Mouse (Mus musculus) MEL (cell line): ENCODE results near the gene Fbp1. TPM values are rescaled to one million over a fixed set of nuclear protein-coding genes. Genes with fewer than 3 reads are reported as not detected.
"Not testable (repeated sequence)": the region's sequence is repeated elsewhere in the genome, so short reads cannot be mapped to it uniquely, and the experiment has no call there.

Source experiments
- DNase-seq: peaks from one replicate; pipeline ENCODE4 v3.0.0; 2011; ENCODE audit warnings: low read depth, low spot score
- H3K27ac ChIP-seq: 2 replicates; pipeline ENCODE4 v1.5.1; 2012; ENCODE audit warnings: low read depth, mild to moderate bottlenecking, control low read depth, low read length, moderate library complexity; ENCODE audit not compliant: control insufficient read depth
- H3K27me3 ChIP-seq, 2 experiments: fragments of 150-350 bp in 1 of 2; sonication (generic) in 1 of 2; 2 replicates each; pipeline ENCODE4 v1.6.1; 2012; ENCODE audit warnings: low read length in 2 of 2, mild to moderate bottlenecking in 2 of 2, improper control_type of control experiment in 1 of 2, moderate library complexity in 1 of 2; ENCODE audit not compliant: insufficient read depth in 2 of 2, control insufficient read depth in 1 of 2
- H3K36me3 ChIP-seq, 2 experiments: 2 replicates each; pipeline ENCODE4 v1.6.1; 2012 to 2014; ENCODE audit warnings: low read length in 2 of 2, improper control_type of control experiment in 1 of 2, inconsistent platforms in 1 of 2, mild to moderate bottlenecking in 1 of 2; ENCODE audit not compliant: insufficient read depth in 2 of 2, control insufficient read depth in 1 of 2
- H3K4me1 ChIP-seq, 2 experiments: fragments of 150-350 bp in 1 of 2; sonication (generic) in 1 of 2; 2 replicates each; pipeline ENCODE4 v1.6.1; 2012; ENCODE audit warnings: low read length in 2 of 2, improper control_type of control experiment in 1 of 2, mild to moderate bottlenecking in 1 of 2; ENCODE audit not compliant: insufficient read depth in 2 of 2, control insufficient read depth in 1 of 2
- H3K4me3 ChIP-seq, 2 experiments: fragments of 150-350 bp in 1 of 2; sonication (generic) in 1 of 2; 2 replicates each; pipeline ENCODE4 v1.5.1; 2012; ENCODE audit warnings: low read depth in 2 of 2, low read length in 2 of 2, mild to moderate bottlenecking in 2 of 2, moderate library complexity in 2 of 2, control low read depth in 1 of 2, improper control_type of control experiment in 1 of 2; ENCODE audit not compliant: control insufficient read depth in 1 of 2, insufficient read depth in 1 of 2
- H3K79me2 ChIP-seq: 2 replicates; pipeline ENCODE4 v1.6.1; 2012; ENCODE audit warnings: mild to moderate bottlenecking, low read length, moderate library complexity; ENCODE audit not compliant: control insufficient read depth, poor library complexity, insufficient read depth
- H3K9ac ChIP-seq: 2 replicates; pipeline ENCODE4 v1.6.1; 2012; ENCODE audit warnings: low read depth, mild to moderate bottlenecking, control low read depth, low read length, moderate library complexity; ENCODE audit not compliant: control insufficient read depth, poor library complexity, severe bottlenecking
- H3K9me3 ChIP-seq: fragments of 150-350 bp; sonication (generic); replicated peaks from 2 replicates; pipeline ENCODE4 v1.6.1; 2012; ENCODE audit warnings: mild to moderate bottlenecking, low read length, improper control_type of control experiment, moderate library complexity; ENCODE audit not compliant: insufficient read depth
- BHLHE40 ChIP-seq: IDR thresholded peaks from 2 replicates; pipeline ENCODE4 v1.6.1; 2012; ENCODE audit warnings: low read depth, mild to moderate bottlenecking, inconsistent platforms, low read length, improper control_type of control experiment, borderline replicate concordance
- CHD2 ChIP-seq: IDR thresholded peaks from 2 replicates; pipeline ENCODE4 v1.6.1; 2011; ENCODE audit warnings: low read length, improper control_type of control experiment
- CTCF ChIP-seq, 3 experiments: IDR thresholded peaks in 2 of 3; conservative IDR thresholded peaks in 1 of 3; 2 replicates each; pipeline ENCODE4 v1.5.1; 2011 to 2012; ENCODE audit warnings: low read length in 3 of 3, low read depth in 2 of 3, mild to moderate bottlenecking in 2 of 3, improper control_type of control experiment in 1 of 3, inconsistent platforms in 1 of 3, mixed read lengths in 1 of 3, moderate library complexity in 1 of 3; ENCODE audit not compliant: control insufficient read depth in 1 of 3, insufficient read depth in 1 of 3, poor library complexity in 1 of 3, severe bottlenecking in 1 of 3
- E2F4 ChIP-seq: IDR thresholded peaks from 2 replicates; pipeline ENCODE4 v1.6.1; 2011; ENCODE audit warnings: low read depth, low read length, improper control_type of control experiment, borderline replicate concordance
- EP300 ChIP-seq, 2 experiments: IDR thresholded peaks; 2 replicates each; pipeline ENCODE4 v1.6.1; 2011; ENCODE audit warnings: improper control_type of control experiment in 2 of 2, low read length in 2 of 2, low read depth in 1 of 2, mild to moderate bottlenecking in 1 of 2
- ETS1 ChIP-seq: IDR thresholded peaks from 2 replicates; pipeline ENCODE4 v1.6.1; 2012; ENCODE audit warnings: low read depth, mild to moderate bottlenecking, inconsistent platforms, low read length, improper control_type of control experiment, moderate library complexity
- GATA1 ChIP-seq: IDR thresholded peaks from 2 replicates; pipeline ENCODE4 v1.6.1; 2011; ENCODE audit warnings: low read depth, low read length, improper control_type of control experiment
- HCFC1 ChIP-seq: IDR thresholded peaks from 2 replicates; pipeline ENCODE4 v1.6.1; 2012; ENCODE audit warnings: low read depth, mild to moderate bottlenecking, inconsistent platforms, low read length, improper control_type of control experiment, moderate library complexity
- JUND ChIP-seq: IDR thresholded peaks from 2 replicates; pipeline ENCODE4 v1.6.1; 2011; ENCODE audit warnings: low read depth, mild to moderate bottlenecking, improper control_type of control experiment, low read length
- MAX ChIP-seq: IDR thresholded peaks from 2 replicates; pipeline ENCODE4 v1.6.1; 2011; ENCODE audit warnings: low read length, improper control_type of control experiment
- MAZ ChIP-seq: IDR thresholded peaks from 2 replicates; pipeline ENCODE4 v1.6.1; 2012; ENCODE audit warnings: low read depth, mild to moderate bottlenecking, inconsistent platforms, low read length, improper control_type of control experiment
- MXI1 ChIP-seq: IDR thresholded peaks from 2 replicates; pipeline ENCODE4 v1.6.1; 2011; ENCODE audit warnings: mild to moderate bottlenecking, low read depth, low read length, improper control_type of control experiment
- MYB ChIP-seq: IDR thresholded peaks from 2 replicates; pipeline ENCODE4 v1.6.1; 2011; ENCODE audit warnings: mild to moderate bottlenecking, low read depth, low read length, improper control_type of control experiment
- MYC ChIP-seq: IDR thresholded peaks from 2 replicates; pipeline ENCODE4 v1.6.1; 2011; ENCODE audit warnings: low read depth, mild to moderate bottlenecking, low read length, improper control_type of control experiment, moderate library complexity
- NELFE ChIP-seq: IDR thresholded peaks from 2 replicates; pipeline ENCODE4 v1.6.1; 2011; ENCODE audit warnings: low read depth, low read length, improper control_type of control experiment
- RAD21 ChIP-seq: IDR thresholded peaks from 2 replicates; pipeline ENCODE4 v1.6.1; 2011; ENCODE audit warnings: mild to moderate bottlenecking, low read depth, low read length, improper control_type of control experiment
- RCOR1 ChIP-seq: IDR thresholded peaks from 2 replicates; pipeline ENCODE4 v1.6.1; 2012; ENCODE audit warnings: low read depth, mild to moderate bottlenecking, inconsistent platforms, low read length, improper control_type of control experiment
- SIN3A ChIP-seq: IDR thresholded peaks from 2 replicates; pipeline ENCODE4 v1.6.1; 2012; ENCODE audit warnings: low read length, improper control_type of control experiment, inconsistent platforms
- SMC3 ChIP-seq: IDR thresholded peaks from 2 replicates; pipeline ENCODE4 v1.6.1; 2011; ENCODE audit warnings: low read depth, low read length, improper control_type of control experiment
- TBP ChIP-seq: IDR thresholded peaks from 2 replicates; pipeline ENCODE4 v1.8.0; 2011; ENCODE audit warnings: low read depth, low read length, improper control_type of control experiment
- TCF12 ChIP-seq: IDR thresholded peaks from 2 replicates; pipeline ENCODE4 v1.6.1; 2014; ENCODE audit warnings: low read depth, mild to moderate bottlenecking, inconsistent platforms, low read length, improper control_type of control experiment, moderate library complexity
- USF2 ChIP-seq, 2 experiments: IDR thresholded peaks; 2 replicates each; pipeline ENCODE4 v1.6.1; 2011 to 2012; ENCODE audit warnings: improper control_type of control experiment in 2 of 2, low read length in 2 of 2, borderline replicate concordance in 1 of 2, inconsistent platforms in 1 of 2, low read depth in 1 of 2, mild to moderate bottlenecking in 1 of 2; ENCODE audit not compliant: insufficient read depth in 1 of 2
- polyA plus RNA-seq, 2 experiments: library from polyadenylated mRNA; stranded (reverse) in 1 of 2; unstranded in 1 of 2; fragments of >175 nt in 1 of 2; fragments of >200 nt in 1 of 2; gene quantifications; 2 replicates each; pipeline versions ENCODE4 v1.2.1 to v1.2.4; 2012; ENCODE audit warnings: low replicate concordance in 2 of 2, low read depth in 1 of 2; ENCODE audit not compliant: insufficient read length in 2 of 2, insufficient read depth in 1 of 2, missing spikeins in 1 of 2
- total RNA-seq: library from RNA; depleted of rRNA; stranded (reverse); fragments of 300-350 nt; gene quantifications from 2 replicates; pipeline ENCODE4 v1.2.3, GENCODE M21; 2012

Gene Fbp1
- total and polyA plus RNA-seq, 3 experiments, result not detected

DNA sequence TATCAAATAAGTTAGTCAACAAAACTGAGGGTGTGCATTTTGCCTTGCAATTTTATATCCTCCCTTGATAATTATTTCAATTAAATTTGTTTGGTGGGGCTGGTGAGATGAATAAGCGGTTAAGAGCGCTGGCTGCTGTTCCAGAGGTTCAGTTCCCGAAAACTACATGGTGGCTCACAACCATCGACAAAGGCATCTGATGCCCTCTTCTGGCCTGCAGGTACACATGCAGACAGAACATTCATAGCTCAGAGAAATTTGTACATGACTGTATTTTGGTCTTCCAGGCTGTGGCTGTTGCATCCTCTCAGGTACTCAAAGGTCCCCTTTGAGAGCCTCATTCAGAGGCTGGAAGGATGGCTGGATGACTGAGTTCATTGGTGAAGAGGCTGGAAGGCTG, 28.0 kb downstream of the Fbp1 start:
- no peaks in the 10 kb centered on the region for H3K9me3 ChIP-seq
- peak; percentile 82 for DNase-seq
- TF ChIP-seq SMC3, result peak; percentile 64
- peak; percentile 23; the same call in 1 of the 2 replicates for TF ChIP-seq GATA1
- TF ChIP-seq RAD21, result peak; percentile 60
- no peak for TF ChIP-seq USF2 (IDR thresholded peaks at IDR 0.05; ENCODE audit: borderline replicate concordance in 1 of 2, insufficient read depth in 1 of 2, low read depth in 1 of 2, low read length in 2 of 2)
- peak; percentile 27 to 65 (median 63); a peak in 5 of 6 replicates for TF ChIP-seq CTCF (IDR thresholded peaks at IDR 0.05 in 2 of 3, conservative IDR thresholded peaks at IDR 0.05 in 1 of 3; ENCODE audit: control insufficient read depth in 1 of 3, insufficient read depth in 1 of 3, low read depth in 2 of 3, low read length in 3 of 3, poor library complexity in 1 of 3, severe bottlenecking in 1 of 3)
- no peak for TF ChIP-seq RCOR1
- no peak overlapping the region; the same call in 1 of the 2 replicates for H3K9ac ChIP-seq
- H3K79me2 ChIP-seq, result no peaks in the 10 kb centered on the region
- H3K4me3 ChIP-seq, result no peak overlapping the region
- H3K27me3 ChIP-seq, result no peaks in the 10 kb centered on the region
- peak overlapping the region; percentile 96 for H3K27ac ChIP-seq
- peaks cover 2 to 16% of the 10 kb centered on the region in 2 experiments; a peak in 3 of 4 replicates for H3K4me1 ChIP-seq
- peaks cover 0 to 21% of the 10 kb centered on the region in 2 experiments; a peak in 2 of 4 replicates for H3K36me3 ChIP-seq

DNA sequence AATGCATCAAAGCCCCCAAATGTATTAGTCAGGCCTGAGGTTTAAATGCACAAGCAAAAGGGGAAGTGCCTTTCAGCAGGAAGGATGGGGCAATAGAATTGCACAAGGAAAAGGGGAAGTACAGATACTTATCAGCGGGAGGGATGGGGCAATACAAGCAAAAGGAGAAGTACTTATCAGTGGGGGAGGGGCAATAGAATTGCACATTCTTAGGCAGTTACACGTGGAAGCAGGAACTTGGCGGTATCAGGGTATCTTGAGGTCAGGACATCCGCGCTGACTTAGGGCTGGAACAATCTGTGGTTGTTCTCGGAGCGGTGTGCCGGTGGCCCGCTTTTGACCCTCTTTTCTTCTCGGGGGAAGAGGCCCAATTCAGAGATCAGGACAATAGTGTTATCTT, 28.8 kb downstream of the Fbp1 start:
- TF ChIP-seq EP300 (IDR thresholded peaks at IDR 0.05; ENCODE audit: low read depth in 1 of 2, low read length in 2 of 2), result peak; percentile 91 to 93
- peak; percentile 70; the same call in 1 of the 2 replicates for TF ChIP-seq MXI1
- TF ChIP-seq MAX, result peak; percentile 85
- TF ChIP-seq TBP, result peak; percentile 71; the same call in 1 of the 2 replicates
- TF ChIP-seq RCOR1, result peak; percentile 87
- TF ChIP-seq GATA1, result peak; percentile 92
- peak; percentile 69 for TF ChIP-seq BHLHE40
- TF ChIP-seq NELFE, result peak; percentile 23; the same call in 1 of the 2 replicates
- TF ChIP-seq CHD2, result peak; percentile 76
- TF ChIP-seq E2F4, result 0 out of 2 replicates have a peak, but pooled peaks have one; percentile 57
- peak; percentile 84 for TF ChIP-seq ETS1
- TF ChIP-seq JUND, result peak; percentile 61
- TF ChIP-seq HCFC1, result peak; percentile 40; the same call in 1 of the 2 replicates
- TF ChIP-seq SIN3A, result peak; percentile 73
- peak; percentile 85 for TF ChIP-seq MAZ
- peak; percentile 94 for TF ChIP-seq MYC
- peak; percentile 64 for TF ChIP-seq MYB
- peak; percentile 57 for TF ChIP-seq TCF12
- H3K27me3 ChIP-seq, H3K4me3 ChIP-seq, H3K79me2 ChIP-seq, H3K9me3 ChIP-seq: not testable (repeated sequence)
- Histone ChIP-seq H3K4me1 (peaks cover 2 to 21% of the 10 kb centered on the region in 2 experiments; a peak in 3 of 4 replicates), H3K27ac (peak overlapping the region; percentile 96), H3K36me3 (peaks cover 0 to 21% of the 10 kb centered on the region in 2 experiments; a peak in 2 of 4 replicates), H3K9ac (peak overlapping the region; percentile 53; the same call in 1 of the 2 replicates)
- DNase-seq, result peak; percentile 96
